Mouse (Mus musculus) embryonic fibroblast, embryonic 13.5 days (primary cell): ENCODE measurements around the gene Plekhh3.

Source experiments
- CTCF ChIP-seq: IDR thresholded peaks from 2 replicates; pipeline ENCODE4 v1.5.1; 2011; ENCODE audit warnings: mild to moderate bottlenecking, control low read depth, low read length, moderate library complexity, borderline replicate concordance; ENCODE audit not compliant: insufficient read depth
- POLR2A ChIP-seq: IDR thresholded peaks from 2 replicates; pipeline ENCODE4 v1.6.1; 2011; ENCODE audit warnings: low read depth, mild to moderate bottlenecking, control low read depth, low read length, moderate library complexity

GRCm38 (mm10) chr11:101143338-101144225, 27.6 kb downstream of the Plekhh3 start:
- no peak for TF ChIP-seq CTCF
- TF ChIP-seq POLR2A: no peak
